Mouse (Mus musculus) hindbrain, embryonic 10.5 days (tissue): ENCODE measurements at regions not wholly inside any gene's neighbourhood (a gene's known extent, or its start where the extent isn't known, plus 50 kb on each side); places are given as distances from the start of the nearest gene placed in this dataset.

Experiments
- DNase-seq: peaks from one replicate; pipeline ENCODE4 v3.0.0-alpha.2; 2017; ENCODE audit warnings: low spot score
- H3K27ac ChIP-seq: fragments of 300-500 bp; sonication (generic); 2 replicates; pipeline ENCODE4 v1.5.1; 2016; ENCODE audit warnings: mild to moderate bottlenecking, moderate library complexity
- H3K27me3 ChIP-seq: fragments of 300-500 bp; sonication (generic); 2 replicates; pipeline ENCODE4 v1.6.1; 2016; ENCODE audit warnings: mild to moderate bottlenecking; ENCODE audit not compliant: poor library complexity, insufficient read depth, severe bottlenecking
- H3K36me3 ChIP-seq: fragments of 300-500 bp; sonication (generic); 2 replicates; pipeline ENCODE4 v1.6.1; 2016; ENCODE audit warnings: mild to moderate bottlenecking, moderate library complexity
- H3K4me1 ChIP-seq: fragments of 300-500 bp; sonication (generic); replicated peaks from 2 replicates; pipeline ENCODE4 v1.6.1; 2016; ENCODE audit warnings: mild to moderate bottlenecking
- H3K4me3 ChIP-seq: fragments of 300-500 bp; sonication (generic); 2 replicates; pipeline ENCODE4 v1.5.1; 2016; ENCODE audit warnings: mild to moderate bottlenecking, moderate library complexity
- H3K9me3 ChIP-seq: fragments of 300-500 bp; sonication (generic); 2 replicates; pipeline ENCODE4 v1.6.1; 2016; ENCODE audit warnings: mild to moderate bottlenecking, moderate library complexity
- whole genome bisulfite sequencing: fragments of 180-500 bp; shearing (Covaris S2); methylation state at CpG from one replicate; pipeline ENCODE4 v1.1.7; 2016; 5-methylcytosine and 5-hydroxymethylcytosine counted together

DNA sequence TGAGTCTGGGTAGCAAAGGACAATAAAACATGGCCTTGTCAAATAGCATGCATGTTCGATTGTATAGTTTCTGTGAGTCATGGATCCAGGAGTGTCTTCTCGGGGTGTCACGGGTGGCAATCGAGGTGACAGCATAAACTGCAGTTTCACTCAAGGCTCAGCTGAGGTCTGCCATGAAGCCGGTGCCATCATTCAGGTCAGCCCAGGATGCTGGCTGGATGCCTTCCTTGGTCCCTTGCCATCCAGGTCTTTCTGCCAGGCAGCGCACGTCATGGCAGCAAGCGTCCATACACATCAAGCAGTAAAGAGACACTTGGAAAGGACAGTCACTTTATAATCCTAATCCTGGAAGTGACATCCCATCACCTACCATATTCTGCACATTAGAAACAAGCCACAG, 242.4 kb downstream of the Gm4791 start:
- Histone ChIP-seq H3K9me3 (no peaks in the 10 kb centered on the region), H3K36me3 (no peaks in the 10 kb centered on the region), H3K4me3 (no peak overlapping the region), H3K27me3 (no peaks in the 10 kb centered on the region), H3K4me1 (peaks cover 9% of the 10 kb centered on the region; the same call in 1 of the 2 replicates), H3K27ac (no peak overlapping the region)
- 94% methylated on average over 8 of the region's 8 CpGs for WGBS
- DNase-seq: no peak

GRCm38 (mm10) chr9:47242051-47242450, 243.5 kb downstream of the Gm4791 start:
- Histone ChIP-seq H3K9me3 (no peaks in the 10 kb centered on the region), H3K4me3 (no peak overlapping the region), H3K27me3 (no peaks in the 10 kb centered on the region), H3K4me1 (peaks cover 9% of the 10 kb centered on the region; the same call in 1 of the 2 replicates), H3K27ac (no peak overlapping the region), H3K36me3 (no peaks in the 10 kb centered on the region)
- WGBS: 89% methylated on average over 6 of the region's 6 CpGs
- DNase-seq: no peak

- 79% methylated on average over 8 of the region's 8 CpGs for WGBS
- DNase-seq: no peak
- no peaks in the 10 kb centered on the region for H3K27me3 ChIP-seq
These were observed 244.0 kb downstream of the Gm4791 start for GRCm38 (mm10) chr9:47242526-47242925.

DNA sequence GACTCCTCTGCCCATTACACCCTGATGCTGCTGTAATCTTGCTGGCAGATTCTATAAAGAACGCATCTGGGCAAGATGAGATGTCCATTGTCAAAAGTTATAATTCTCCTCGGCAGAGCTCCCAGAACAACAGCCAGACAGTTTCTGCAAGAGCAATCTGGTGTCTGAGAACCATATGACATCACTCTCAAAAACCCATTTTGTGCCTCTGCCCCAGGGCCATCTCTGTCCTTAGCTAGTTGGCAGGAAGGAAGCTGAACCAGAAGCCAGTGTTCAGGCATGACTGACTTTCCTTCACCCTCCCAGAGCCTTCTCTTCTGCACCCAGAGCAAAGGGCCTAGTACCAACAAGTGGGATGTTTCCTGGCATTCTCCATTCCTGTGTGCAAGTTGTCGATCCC, 250.5 kb downstream of the Gm4791 start:
- DNase-seq: no peak
- H3K4me3 ChIP-seq: no peak overlapping the region
- no peaks in the 10 kb centered on the region for H3K27me3 ChIP-seq
- H3K27ac ChIP-seq: no peak overlapping the region
- WGBS: 88% methylated on average over 3 of the region's 3 CpGs
- 0 out of 2 replicates have a peak, but pooled peaks cover 3% of the 10 kb centered on the region for H3K9me3 ChIP-seq
- no peaks in the 10 kb centered on the region for H3K36me3 ChIP-seq
- H3K4me1 ChIP-seq: peaks cover 10% of the 10 kb centered on the region

More at GRCm38 (mm10) chr9:47242526-47242925, 244.0 kb downstream of the Gm4791 start:
- Histone ChIP-seq H3K9me3 (no peaks in the 10 kb centered on the region), H3K36me3 (no peaks in the 10 kb centered on the region), H3K4me1 (peaks cover 9% of the 10 kb centered on the region; the same call in 1 of the 2 replicates), H3K4me3 (no peak overlapping the region), H3K27ac (no peak overlapping the region)

GRCm38 (mm10) chr9:47251160-47251559, 252.6 kb downstream of the Gm4791 start:
- Histone ChIP-seq H3K36me3 (no peaks in the 10 kb centered on the region), H3K27me3 (no peaks in the 10 kb centered on the region), H3K4me1 (peaks cover 10% of the 10 kb centered on the region), H3K27ac (no peak overlapping the region), H3K9me3 (0 out of 2 replicates have a peak, but pooled peaks cover 3% of the 10 kb centered on the region), H3K4me3 (no peak overlapping the region)
- 94% methylated on average over 2 of the region's 2 CpGs for WGBS
- no peak for DNase-seq

DNA sequence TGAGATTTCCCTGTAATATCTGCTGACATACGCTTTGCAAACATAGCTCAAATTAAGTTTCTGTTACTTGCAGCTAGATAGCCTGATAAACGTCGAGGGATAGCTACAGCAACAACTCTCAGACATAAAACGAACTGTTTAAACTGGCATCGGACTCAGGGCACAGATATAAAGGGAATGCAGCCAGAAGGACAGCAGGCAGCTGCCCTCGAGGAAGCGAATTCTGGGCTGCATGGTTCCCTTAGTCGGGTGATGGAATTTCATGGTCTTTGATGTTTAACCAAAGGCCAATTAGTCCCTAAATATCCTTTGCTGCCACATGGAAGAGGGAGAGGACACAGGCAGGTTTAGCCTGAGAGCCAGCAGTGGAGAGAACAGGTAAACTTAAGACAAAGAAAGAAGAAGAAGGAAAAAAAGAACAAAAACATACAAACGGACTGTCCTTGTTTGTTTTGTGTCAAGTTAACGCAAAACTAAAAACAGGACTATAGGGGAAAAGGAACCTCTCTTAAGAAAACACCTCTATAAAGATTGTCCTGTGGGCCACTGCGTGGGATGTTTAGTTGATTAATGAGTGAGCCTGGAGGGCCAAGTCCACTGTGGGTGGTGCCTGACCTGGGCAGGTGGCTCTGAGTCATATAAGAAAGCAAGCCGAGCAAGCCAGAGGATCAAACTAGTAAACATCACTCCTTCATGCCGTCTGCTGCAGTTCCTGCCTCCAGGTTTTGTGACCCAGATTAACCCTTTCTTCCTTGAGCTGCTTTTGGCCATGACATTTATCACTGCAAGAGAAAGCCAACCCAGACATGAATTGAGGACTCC, 255.5 kb downstream of the Gm4791 start:
- DNase-seq: no peak
- H3K27me3 ChIP-seq: no peaks in the 10 kb centered on the region
- no peaks in the 10 kb centered on the region for H3K36me3 ChIP-seq
- H3K4me3 ChIP-seq: no peak overlapping the region
- no peak overlapping the region for H3K27ac ChIP-seq
- H3K4me1 ChIP-seq: peaks cover 10% of the 10 kb centered on the region
- 0 out of 2 replicates have a peak, but pooled peaks cover 3% of the 10 kb centered on the region for H3K9me3 ChIP-seq
- WGBS: 65% methylated on average over 13 of the region's 13 CpGs

DNA sequence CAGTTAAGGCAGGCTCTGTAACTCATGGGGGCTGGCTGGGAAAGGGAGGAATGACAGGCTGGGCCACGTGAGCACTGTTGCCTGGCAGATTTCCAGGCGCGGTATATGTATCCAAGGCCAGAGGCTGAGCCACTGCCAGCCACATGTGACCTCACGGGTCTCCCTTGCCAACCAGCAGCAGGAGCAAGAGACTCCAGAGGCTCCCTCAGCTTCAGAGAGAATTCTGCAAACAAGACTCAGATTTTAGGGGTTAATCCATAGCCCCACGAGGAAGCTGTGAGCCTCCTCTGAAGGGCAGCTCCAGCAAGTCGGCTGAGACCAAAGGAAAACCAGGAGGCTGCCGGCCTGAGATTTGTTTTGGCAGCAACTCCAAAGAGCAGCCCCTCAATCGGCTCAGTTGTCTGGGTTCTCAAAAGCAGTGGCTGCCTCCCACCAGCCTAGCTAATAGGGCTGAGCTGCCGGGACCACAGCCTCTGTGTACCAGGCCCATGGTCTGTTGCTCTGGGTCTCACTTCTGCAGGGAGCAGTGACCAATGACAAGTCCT, 264.0 kb upstream of the Cadm1 start:
- DNase-seq: no peak
- H3K4me1 ChIP-seq: no peaks in the 10 kb centered on the region
- H3K27ac ChIP-seq: no peak overlapping the region
- H3K36me3 ChIP-seq: no peaks in the 10 kb centered on the region
- H3K27me3 ChIP-seq: no peaks in the 10 kb centered on the region
- no peak overlapping the region for H3K4me3 ChIP-seq
- no peaks in the 10 kb centered on the region for H3K9me3 ChIP-seq
- WGBS: 63% methylated on average over 9 of the region's 9 CpGs

DNA sequence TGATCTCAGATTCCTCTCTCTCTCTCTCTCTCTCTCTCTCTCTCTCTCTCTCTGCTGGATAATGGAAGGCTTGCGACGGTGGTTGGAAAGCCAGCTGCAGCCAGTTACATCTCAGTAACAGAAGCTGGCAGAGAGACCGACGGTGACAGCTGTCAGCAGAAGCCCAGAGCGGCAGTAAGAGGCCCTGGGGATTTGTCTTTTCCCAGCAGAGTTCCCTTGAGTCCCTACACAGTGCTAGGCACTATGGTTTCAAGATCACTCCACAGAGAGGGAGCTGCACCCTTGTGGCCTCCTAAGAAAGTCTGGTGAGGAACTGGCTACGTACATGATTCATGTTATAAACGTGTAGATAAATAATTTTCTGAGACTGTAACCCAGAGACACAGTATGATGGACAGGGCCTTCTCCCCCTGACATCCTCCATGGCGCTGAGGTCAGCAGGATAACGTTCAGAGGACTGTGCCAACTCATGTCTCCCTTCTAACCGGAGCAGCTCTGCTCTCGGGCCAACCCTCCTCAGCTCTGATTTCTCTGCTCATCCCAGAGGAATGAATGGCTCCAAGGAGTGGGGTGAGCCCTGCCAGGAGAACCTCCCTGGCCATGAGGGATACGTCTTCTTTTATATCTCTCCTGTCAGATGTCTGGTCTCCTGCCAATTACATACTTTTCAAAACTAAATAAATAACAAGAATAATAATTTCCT, 253.5 kb upstream of the Cadm1 start:
- DNase-seq: no peak

GRCm38 (mm10) chr9:47279410-47279809, 250.6 kb upstream of the Cadm1 start:
- Histone ChIP-seq H3K4me1 (peaks cover 41% of the 10 kb centered on the region), H3K4me3 (no peak overlapping the region), H3K27me3 (peaks cover 5% of the 10 kb centered on the region; the same call in 1 of the 2 replicates), H3K27ac (peak overlapping the region; percentile 81; the same call in 1 of the 2 replicates), H3K36me3 (no peaks in the 10 kb centered on the region), H3K9me3 (no peaks in the 10 kb centered on the region)
- 87% methylated on average over 6 of the region's 6 CpGs for WGBS
- DNase-seq: no peak

More for the DNA sequence above, 253.5 kb upstream of the Cadm1 start:
- WGBS: 49% methylated on average over 12 of the region's 12 CpGs
- Histone ChIP-seq H3K9me3 (no peaks in the 10 kb centered on the region), H3K36me3 (no peaks in the 10 kb centered on the region), H3K4me3 (no peak overlapping the region), H3K27ac (peak overlapping the region; percentile 35; the same call in 1 of the 2 replicates), H3K4me1 (peaks cover 35% of the 10 kb centered on the region), H3K27me3 (peaks cover 5% of the 10 kb centered on the region; the same call in 1 of the 2 replicates)

- Histone ChIP-seq H3K27me3 (peaks cover 5% of the 10 kb centered on the region; the same call in 1 of the 2 replicates), H3K4me3 (no peak overlapping the region), H3K9me3 (no peaks in the 10 kb centered on the region), H3K27ac (peak overlapping the region; percentile 81), H3K36me3 (no peaks in the 10 kb centered on the region), H3K4me1 (peaks cover 41% of the 10 kb centered on the region)
- 49% methylated on average over 7 of the region's 7 CpGs for WGBS
- DNase-seq: peak; percentile 53
These were observed 249.8 kb upstream of the Cadm1 start for GRCm38 (mm10) chr9:47280146-47280545.

GRCm38 (mm10) chr9:47280598-47280997, 249.4 kb upstream of the Cadm1 start:
- Histone ChIP-seq H3K27me3 (peaks cover 8% of the 10 kb centered on the region; the same call in 1 of the 2 replicates), H3K4me1 (peaks cover 41% of the 10 kb centered on the region), H3K27ac (peak overlapping the region; percentile 81), H3K36me3 (no peaks in the 10 kb centered on the region), H3K4me3 (no peak overlapping the region), H3K9me3 (no peaks in the 10 kb centered on the region)
- peak; percentile 57 for DNase-seq
- WGBS: 25% methylated on average over 8 of the region's 8 CpGs

GRCm38 (mm10) chr9:47283746-47284455, 246.1 kb upstream of the Cadm1 start:
- Histone ChIP-seq H3K27ac (peak overlapping the region; percentile 6; the same call in 1 of the 2 replicates), H3K9me3 (no peaks in the 10 kb centered on the region), H3K27me3 (0 out of 2 replicates have a peak, but pooled peaks cover 5% of the 10 kb centered on the region), H3K4me1 (peaks cover 37% of the 10 kb centered on the region), H3K36me3 (no peaks in the 10 kb centered on the region), H3K4me3 (no peak overlapping the region)
- no peak for DNase-seq
- WGBS: 70% methylated on average over 4 of the region's 4 CpGs
